Mouse (Mus musculus) neural tube, embryonic 10.5 days (tissue): ENCODE results near the gene Krt35.

Source experiments
- DNase-seq: peaks from one replicate; pipeline ENCODE4 v3.0.0-alpha.2; 2017; ENCODE audit warnings: low spot score; ENCODE audit errors: extremely low spot score

The Krt35 gene

DNA sequence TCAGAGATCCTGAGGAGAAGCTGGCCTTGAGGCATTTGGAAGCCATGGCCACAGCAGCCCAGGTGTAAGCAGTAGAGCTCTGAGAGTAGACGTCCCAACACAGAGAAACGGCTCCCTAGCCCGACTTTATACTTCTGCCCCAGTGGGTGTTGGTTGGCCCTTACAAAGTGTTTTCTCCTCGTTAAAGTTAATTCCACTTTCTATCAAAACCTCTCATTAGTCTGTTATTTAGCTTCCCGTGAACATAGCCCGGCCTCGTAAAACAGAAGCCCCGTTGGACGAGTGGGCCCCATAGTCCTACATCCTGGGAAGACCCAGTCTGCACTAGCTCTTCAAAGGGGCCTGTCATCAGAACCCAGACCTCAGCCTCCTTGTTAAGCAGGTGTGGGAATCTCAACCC lies at the start of gene Krt35:
TSS of gene Krt35 (minus strand) at position 101 of the 400 bp plus-strand sequence.
- DNase-seq, result no peak

DNA sequence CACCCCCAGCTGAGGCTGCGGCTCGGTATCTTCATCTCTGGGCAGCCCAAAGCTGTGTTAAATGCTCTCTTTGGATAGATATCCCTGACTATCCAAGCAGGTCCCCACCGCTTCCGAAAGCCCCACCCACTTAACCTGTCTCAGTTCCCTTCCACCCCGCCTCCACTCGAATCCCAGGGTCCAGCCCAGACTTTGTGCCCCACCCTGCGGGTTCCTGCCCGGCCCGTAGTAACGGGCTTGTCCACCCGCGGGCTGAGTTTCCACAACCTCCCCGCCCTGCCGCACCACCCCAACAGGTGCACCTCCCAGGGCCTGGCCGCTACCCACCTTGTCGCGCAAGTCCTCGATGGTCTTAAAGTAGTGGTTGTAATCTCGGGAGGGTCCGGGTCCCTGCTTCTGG lies 49.1 kb upstream of the Krt35 start:
- DNase-seq, result no peak

DNA sequence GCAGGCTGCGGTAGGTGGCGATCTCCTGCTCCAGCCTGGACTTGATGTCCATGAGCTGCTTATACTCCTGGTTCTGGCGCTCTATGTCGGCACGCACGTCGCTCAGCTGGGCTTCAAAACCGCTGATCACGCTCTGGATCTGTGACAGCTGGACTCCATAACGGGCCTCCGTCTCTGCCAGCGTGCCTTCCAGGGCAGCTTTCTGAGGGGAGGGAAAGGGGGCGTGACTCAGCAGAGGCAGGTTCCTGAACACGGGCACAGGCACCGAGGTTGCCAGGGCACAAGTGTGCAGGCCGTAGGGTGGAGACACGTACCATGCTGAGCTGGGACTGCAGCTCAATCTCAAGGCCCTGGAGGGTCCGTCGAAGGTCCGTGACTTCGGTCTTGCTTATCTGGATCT lies 44.9 kb upstream of the Krt35 start:
- DNase-seq, result no peak

DNA sequence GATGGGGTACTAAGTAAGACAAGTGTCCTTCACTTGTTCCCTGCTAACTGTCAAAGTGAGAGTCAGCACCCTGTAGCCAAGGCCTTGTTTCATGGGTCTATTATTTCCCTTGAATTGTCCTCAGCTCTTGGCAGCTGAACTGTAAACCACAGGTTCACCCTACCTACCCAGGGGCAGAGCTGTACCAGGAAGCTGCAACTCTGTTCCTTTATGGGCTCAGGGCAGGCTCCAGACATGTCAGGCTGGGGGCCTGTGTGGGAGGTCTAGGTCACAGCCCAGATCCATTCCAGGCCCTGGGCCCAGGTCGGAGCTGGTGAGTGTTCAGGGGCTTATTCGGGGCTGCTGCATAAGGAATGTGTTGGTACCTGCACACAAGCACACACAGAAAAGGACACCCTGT lies 43.4 kb upstream of the Krt35 start:
- no peak for DNase-seq

DNA sequence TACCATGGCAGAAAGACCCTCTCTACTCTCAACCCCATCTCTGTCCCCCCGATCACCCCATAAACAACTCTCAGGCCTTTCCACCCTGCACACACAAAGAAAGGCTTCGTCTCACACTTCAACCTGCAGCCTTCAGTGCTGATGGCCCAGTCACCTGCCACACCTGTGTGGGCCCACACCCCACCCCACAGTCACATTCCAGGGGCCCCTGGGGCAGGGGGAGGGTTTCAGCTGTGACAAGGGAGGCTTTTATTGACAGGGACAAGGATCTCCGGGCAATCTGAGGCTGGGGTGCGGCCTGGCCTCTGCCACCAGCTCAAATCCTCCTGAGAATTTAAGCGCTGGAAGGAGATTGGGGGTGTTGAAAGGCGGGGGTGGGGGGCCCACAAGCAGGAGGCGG lies 42.8 kb upstream of the Krt35 start:
- DNase-seq, result no peak

DNA sequence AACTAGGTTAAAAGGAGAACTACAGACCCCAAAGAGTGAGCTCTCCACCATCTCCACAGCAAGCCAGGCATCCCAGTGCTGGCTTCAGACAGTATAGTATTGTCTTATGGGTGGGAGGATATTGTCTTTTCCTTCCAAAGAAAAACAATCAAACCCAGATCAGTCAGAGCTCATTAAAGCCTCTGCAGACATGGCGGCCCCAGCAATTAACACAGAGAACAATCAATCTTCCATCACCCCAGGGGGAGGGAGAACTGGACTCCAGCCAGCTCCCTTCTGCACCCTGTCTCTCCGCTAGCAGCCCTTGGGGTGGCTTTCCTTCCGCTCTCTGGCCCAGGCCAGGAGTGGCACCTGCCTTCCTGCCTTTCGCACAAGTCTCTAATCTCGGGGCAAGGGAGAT lies 41.7 kb upstream of the Krt35 start:
- no peak for DNase-seq

DNA sequence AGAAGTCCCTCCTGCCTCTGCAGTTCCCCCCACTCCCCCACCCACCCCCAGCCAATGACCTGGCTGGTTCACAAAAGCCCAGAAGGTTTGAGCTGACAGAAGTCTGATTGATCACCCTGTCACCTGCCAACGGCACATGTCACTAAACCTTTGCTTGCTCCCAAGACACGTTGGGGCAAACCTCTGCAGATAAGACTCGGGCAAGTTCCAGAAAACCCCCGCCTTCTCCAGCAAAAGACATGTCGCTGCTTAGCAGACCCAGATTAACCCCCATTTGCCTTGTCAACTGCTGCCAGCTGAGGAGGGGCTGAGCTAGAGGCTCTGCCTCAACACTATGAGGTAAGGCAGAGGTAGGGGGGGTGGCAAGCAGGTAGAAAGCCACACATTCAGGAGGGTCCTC lies 40.5 kb upstream of the Krt35 start:
- no peak for DNase-seq

DNA sequence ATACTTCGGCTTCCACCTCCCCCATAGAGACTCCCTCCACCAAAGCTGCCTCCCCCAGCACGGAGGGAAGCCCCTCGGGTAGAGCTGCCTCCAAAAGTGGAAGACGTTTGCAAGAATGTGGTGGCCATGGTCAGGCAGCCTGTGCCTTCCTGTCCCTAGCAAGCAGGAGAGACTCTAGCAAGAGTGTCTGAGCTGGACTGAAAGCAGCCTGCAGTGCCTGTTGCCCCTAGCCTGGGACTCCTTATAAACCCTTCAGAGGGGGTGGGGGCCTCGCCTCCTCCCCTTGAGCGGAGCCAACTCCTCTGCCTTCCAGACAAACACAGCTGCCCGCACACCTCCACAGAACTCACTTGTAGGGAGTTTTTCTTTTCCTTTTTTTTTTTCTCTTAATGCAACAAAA lies 39.7 kb upstream of the Krt35 start, which contains the start of gene Krt15:
TSS of gene Krt15 (minus strand) at position 198 of the 400 bp plus-strand sequence.
- no peak for DNase-seq

DNA sequence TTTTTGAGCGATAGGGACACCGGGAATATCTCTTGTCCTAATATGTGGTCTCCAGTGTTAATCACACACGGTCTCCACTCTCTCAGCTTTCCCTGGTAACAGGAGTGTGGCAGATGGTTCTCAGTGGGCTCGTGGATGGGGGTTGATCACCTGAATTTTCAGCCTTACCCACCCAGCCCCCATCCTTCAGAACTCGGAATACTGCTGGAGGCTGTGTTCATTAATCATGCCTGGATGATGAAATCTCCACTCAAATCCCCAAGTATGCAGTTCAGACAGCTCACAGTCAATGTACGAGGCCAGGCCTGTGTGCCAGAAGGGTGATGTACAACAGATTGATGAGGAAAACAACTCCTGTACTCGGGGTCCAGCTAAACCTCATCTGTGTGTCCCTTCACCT lies 28.9 kb upstream of the Krt35 start:
- no peak for DNase-seq

DNA sequence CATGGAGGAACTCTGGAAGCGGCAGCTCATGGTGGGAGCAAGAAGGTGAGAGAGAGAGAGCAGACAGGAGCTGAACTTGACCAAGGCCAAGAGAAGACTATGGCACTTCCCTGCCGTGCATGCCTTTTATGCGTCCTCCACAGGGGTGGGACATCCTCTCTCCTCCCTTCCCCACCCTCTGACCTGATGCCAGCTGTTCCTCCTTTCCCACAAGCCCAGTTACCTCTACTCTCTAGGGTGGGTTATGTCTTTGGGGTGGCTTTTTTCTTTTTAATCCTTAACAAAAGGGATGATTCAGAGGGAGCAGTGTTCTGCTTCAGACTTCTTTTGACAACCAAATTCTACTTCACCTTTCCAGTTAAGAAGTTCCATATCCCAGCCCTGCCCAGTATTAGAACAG lies 25.4 kb upstream of the Krt35 start, which contains the start of gene Krt13:
TSS of gene Krt13 (minus strand) at position 101 of the 400 bp plus-strand sequence.
- DNase-seq, result no peak

DNA sequence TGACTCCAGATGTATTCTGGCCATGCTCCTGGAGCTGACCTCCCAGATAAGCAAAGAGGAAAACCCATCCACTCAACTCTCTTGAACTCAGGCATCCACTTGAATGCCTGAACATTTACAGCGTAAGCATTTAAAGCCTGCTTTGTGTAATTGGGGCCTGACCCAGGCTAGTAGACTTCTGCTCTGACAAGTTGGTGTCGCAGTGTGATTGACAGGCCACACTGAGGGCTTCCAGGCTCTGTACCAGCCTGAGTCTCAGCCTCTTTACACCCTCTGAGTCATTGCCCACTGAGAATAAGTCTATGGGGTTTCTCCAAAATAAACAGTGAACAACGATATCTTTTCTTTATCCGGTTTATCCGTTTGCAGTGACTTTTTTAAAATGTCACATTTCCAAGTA lies 24.3 kb upstream of the Krt35 start:
- no peak for DNase-seq

DNA sequence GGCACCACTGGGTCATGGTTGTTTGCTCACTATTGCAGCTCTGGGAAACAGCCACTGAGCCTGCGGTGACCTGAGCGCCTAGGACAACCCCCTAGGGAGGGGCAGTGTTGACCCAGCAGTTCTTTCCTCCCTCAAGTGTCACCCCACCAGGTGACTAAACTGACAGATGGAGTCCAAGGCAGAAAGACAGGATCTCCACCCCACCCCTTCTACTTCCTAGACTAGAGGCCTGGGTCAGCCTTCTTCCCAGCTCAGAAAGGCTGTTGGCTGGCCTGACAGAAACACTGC lies 17.6 kb upstream of the Krt35 start:
- no peak for DNase-seq

DNA sequence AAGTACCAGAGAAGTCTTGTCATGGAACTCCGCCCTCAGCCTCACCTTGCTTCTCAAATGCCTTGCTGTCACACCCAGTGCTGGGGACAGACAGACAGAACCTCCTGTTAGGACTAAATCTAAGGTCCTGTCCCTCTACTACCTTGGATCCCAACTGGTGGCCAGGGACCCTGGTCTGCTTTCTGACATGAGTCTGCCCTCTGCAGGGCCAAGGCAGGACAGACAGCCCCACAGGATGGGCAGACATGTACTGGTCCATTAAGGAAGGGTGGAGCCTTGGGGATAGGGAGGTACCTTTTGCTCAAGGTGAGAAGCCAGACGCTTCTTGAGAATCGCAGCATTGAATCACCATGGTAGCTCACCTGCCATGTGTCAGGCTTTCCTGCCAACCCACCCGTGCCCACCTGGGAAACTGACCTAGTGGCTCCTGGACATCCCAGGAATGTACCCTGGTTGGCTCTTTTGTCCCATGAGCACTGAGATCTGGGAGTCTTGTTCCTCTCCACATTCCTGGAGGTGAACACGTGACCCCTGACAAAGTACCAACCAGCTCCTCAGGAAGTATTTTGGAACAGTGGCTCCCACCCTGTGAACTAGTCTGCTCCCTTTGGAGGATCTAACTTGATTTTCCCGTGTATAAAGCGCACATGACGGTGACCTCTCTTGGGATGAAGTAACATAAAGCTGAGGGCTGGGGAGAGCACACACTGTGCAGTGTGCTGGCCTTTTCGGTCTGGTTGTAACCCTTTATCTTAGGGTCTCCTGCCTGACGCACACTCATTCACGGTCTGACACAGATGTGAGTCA lies 17.1 kb upstream of the Krt35 start:
- DNase-seq, result no peak

DNA sequence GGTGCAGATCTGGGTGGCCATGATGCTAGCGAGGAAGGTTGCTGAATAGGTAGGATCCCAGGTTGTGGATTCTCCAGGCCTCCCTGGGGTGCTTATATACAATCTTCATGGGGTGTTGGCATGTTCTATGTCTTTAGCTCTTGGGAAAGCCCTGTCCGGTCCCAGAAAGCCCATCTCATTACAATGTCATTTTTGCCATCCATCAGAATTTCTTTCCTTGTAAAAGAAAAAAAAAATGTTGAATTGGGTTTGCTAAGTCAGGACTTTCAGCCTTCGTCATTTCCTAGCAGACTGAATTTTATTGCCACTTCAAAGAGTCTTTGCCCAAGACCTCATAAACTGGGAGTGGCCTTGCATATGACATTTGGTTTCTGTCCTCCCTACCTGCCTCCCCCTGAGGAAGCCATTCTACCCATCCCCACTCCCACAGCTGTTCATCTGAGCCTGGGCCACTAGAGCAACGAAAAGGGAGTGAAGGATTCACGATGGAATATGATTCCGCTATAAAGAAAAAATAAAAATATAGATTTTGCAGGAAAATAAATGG lies 9.6 kb upstream of the Krt35 start, which contains the start of gene Krt36:
TSS of gene Krt36 (minus strand) at position 51 of the 547 bp plus-strand sequence.
- DNase-seq, result no peak

DNA sequence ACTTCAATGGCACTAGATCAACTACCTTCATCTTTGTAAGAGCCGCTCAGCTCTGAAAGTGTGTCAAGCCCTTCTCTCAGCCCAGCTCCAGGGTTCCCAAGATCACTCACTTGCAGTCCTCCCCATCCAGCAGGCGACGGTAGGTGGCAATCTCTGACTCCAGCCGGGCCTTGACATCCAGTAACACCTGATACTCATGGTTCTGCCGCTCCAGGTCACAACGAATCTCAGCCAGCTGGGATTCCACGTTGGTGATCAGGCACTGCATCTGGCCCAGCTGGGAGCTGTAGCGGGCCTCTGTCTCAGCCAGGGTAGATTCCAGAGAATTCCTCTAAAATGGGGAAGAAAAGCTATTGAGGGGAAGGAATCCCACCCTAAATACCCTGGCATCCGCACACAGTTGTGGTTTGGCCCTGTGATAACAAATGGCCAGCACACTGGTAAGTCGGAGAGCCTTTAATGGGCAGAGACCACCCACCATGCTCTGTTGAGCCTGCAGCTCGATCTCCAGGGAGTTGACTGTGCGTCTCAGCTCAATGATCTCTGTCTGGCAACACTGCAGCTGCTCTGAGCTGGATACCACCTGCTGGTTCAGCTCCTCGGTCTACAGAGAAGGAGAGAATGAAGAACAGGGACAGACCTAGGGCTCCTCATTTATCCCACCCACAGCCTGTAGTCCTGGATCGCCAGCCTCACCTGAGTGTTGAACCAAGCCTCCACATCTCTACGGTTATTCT lies 6.8 kb upstream of the Krt35 start:
- no peak for DNase-seq

DNA sequence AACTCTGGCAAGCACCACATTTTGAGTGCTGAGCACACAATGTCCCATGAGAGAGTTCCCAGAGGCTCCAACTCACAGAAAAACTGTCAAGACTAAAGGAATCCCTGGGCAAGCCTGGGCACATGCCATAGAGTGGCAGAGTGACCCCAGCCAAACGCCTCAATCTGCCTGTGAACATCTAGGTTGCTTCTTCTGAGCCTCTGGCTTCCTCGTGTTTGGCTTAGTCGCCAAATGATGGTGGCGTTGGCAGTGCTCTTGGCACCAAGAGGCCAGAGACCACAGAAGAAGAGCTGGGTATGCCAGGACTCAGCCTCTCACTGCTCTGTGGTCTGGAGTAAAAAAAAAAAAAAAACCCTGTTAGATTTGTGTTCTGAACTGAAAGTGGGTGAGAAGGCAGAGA lies 4.3 kb upstream of the Krt35 start:
- DNase-seq, result no peak

DNA sequence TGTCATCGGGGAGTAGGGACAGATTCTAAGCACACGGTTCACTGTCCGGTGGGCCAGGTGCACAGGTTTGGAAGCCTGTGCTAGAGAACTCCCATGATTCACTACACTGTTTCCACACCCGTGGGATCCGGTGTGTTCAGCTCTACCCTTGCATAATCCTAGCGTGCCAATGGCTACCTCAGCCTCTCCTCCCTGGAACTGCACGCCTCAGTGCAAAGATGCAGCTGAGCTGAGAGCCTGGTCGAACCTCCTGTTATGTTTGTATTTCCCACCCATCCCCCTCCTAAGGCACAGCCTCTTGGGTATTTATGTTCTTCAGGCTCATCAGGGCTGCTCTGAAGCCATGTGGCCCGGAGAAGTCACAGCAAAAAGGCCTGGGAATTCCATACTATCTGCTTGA lies 1.8 kb upstream of the Krt35 start:
- no peak for DNase-seq

DNA sequence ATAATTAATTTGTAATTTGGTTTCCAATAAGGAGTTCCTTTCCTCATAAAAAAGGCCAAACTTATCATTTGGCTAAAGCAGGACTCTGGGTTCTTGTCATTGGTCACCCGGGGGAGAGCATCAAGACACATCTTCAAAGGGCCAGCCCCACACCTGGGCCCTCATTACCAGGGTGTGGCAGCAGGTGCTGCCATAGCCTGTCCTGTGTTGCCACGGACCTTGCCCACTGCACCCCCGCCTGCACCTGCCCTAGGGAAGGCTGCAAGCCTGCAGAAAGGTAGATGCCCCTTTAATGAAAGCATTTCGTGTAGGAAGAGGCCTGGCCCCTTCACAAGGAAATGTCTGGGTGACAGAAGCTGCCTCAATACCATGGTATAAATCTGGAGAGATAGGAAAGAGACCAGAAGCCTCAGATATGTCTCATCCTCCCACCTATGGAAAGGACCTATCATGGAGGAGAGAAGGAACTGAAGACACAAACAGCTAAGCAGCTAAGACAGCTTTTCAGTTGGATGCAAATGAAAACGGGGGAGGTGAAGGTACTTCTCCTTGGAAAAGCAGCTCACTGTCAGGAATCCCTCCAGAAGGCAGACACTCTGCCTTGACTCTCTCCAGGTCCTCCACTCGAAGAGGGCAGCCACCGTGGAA lies 7.5 kb downstream of the Krt35 start:
- DNase-seq, result no peak

DNA sequence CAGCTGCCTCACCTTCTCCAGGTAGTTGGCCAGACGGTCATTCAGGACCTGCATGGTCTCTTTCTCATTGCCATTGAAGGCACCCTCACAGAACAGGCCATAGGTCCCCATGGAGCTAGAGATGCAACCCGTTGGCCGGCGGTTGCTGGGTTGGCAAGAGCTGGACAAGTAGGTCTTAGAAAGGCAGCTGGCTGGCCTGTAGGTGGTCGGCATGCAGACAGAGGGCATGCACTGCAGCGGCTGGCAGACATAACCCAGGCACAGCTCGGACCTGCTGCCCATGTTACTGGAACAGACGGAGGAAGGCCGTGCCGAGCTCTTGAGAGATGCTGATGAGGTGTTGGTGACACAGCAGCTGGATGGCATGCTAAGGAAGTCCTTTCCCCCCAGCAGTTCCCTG lies 8.2 kb downstream of the Krt35 start, which contains the start of gene Krt32:
TSS of gene Krt32 (minus strand) at position 366 of the 400 bp plus-strand sequence.
- DNase-seq, result no peak

DNA sequence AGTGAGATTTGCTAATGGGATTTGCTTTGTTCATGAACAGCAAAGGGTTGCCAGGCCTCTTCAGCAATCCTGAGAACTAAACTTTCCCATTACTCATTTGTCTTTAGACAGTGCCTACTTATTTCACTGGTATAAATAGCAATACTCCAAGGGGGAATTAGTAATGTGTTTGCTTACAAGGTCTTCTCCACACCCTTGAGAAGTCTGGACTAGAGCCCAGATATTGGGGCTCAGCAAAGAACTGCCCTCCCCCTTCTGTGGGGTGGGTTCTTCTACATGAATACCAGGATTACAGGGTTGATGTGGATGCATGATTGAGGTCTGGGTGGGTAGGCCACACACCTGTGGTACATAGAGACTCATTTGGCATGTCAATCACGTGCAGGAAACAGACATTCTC lies 22.2 kb downstream of the Krt35 start:
- DNase-seq, result no peak

DNA sequence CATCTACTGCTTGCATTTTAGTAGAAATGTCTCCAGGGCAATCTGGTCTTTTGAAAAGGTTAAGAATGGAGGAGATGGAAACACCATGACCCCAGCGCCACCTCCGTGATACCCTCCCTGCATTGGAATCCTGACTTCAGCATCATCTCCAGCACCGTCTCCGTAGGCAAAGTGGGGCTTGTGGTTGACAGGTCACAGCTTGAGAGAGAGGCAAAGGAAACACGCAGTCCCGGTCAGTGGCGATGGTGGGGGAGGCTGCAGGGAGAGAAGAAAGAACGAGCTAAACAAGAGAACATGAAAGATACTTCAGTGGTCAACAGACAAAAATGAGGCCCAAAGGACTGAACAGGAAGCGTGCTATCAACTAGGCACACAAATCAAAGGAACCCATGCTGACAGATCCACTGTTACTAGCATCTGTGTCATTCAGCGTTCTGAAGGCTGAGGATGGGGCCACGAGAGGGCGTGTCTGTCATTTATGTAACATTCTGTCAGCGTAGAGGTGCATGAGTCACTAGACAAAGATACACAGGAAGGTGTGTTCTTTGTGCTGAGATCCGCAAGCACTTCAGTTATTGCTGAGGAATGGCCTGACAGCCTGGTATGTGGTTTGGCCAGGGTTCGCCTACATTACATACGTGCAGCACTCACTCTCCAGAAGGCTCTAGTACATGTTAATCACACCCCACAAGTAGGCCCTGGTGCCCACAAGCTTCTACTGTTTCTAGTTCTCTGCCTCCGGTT lies 28.6 kb downstream of the Krt35 start:
- no peak for DNase-seq
